Comparison of ENCODE assay signal across 9 mouse cellular contexts in the genomic region with DNA sequence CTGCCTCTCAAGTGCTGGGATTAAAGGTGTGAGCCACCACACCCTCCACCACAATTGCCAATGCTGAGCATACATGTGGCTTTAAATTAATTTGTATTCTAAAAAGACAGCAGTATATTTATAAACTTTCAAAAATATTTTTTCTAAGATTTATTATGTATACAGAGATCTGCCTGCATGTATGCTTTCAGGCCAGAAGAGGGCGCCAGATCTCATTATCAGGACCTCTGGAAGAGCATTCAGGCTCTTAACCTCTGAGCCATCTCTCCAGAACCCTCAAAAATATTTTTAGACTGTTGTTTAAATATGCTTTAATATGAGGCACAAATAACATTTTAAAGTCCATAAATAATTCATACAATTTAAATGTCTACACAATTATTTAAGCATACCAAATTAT. TPM values are rescaled to one million over a fixed set of nuclear protein-coding genes. Genes with fewer than 3 reads are reported as not detected.
A peak's percentile ranks its signal among the peaks of the same experiment; 100 is the strongest.
DNase-seq lines count a peak whose midpoint lies in the region; ATAC-seq lines count a peak whose summit lies in the region.
"Had no signal": no experiment of that assay in that cellular context is flagged by ENCODE, and none has a peak within 500 bp of the region (broad histone marks: within the 10 kb centered on the region; RNA-seq: fewer than 3 reads in every experiment).

No protein-coding gene starts in this region.

- DNase-seq in adrenal gland, postnatal 14 days: peak; percentile 29
- DNase-seq in adrenal gland, adult 8-10 months: no peak
- peak; percentile 0 for DNase-seq in kidney, adult 9 months
- DNase-seq in kidney, adult 11 months: no peak
- peak; percentile 34 for DNase-seq in 416B (ENCODE audit: low read depth)
- DNase-seq in embryo, embryonic 10.5 days (ENCODE audit: low spot score): peak; percentile 34
- DNase-seq in gastrocnemius, postnatal 25 days: no peak
- DNase-seq: layer of hippocampus, adult 9-11 months had no signal

- ATAC-seq in megakaryocyte progenitor cell, adult 5-6 weeks (replicated peaks; ENCODE audit: poor library complexity): no peak

RNA-seq across cellular contexts. Expression of a gene that starts 4.7 kb away (rescaled TPM):
- not detected in 2 replicates for total RNA-seq in adrenal gland, postnatal 14 days (2021)
- not detected for total RNA-seq in adrenal gland, adult 8-10 months (2022)
- not detected in 2 replicates for total RNA-seq in megakaryocyte progenitor cell, adult 5-6 weeks (2015)
- not detected in 2 replicates for total RNA-seq in megakaryocyte progenitor cell, adult 5-6 weeks (2017)
- not detected for total RNA-seq in gastrocnemius, postnatal 25 days (2021)

RNA-seq across cellular contexts. Expression of a gene that starts 18.6 kb away (rescaled TPM):
- not detected in 2 replicates for total RNA-seq in adrenal gland, postnatal 14 days (2021)
- under 1 TPM in 2 of 4 experiments, not detected in 2; 0.46 to 0.52 TPM for total RNA-seq in adrenal gland, adult 8-10 months (2022)
- total RNA-seq in megakaryocyte progenitor cell, adult 5-6 weeks (2015): not detected in 2 replicates
- not detected in 2 replicates for total RNA-seq in megakaryocyte progenitor cell, adult 5-6 weeks (2017)
- total RNA-seq in gastrocnemius, postnatal 25 days (2021): not detected

RNA-seq across cellular contexts. Expression of a gene that starts 23.4 kb away (rescaled TPM):
- not detected in 2 replicates for total RNA-seq in adrenal gland, postnatal 14 days (2021)
- total RNA-seq in adrenal gland, adult 8-10 months (2022): not detected
- not detected in 2 replicates for total RNA-seq in megakaryocyte progenitor cell, adult 5-6 weeks (2015)
- not detected in 2 replicates for total RNA-seq in megakaryocyte progenitor cell, adult 5-6 weeks (2017)
- total RNA-seq in gastrocnemius, postnatal 25 days (2021): not detected

RNA-seq across cellular contexts. Expression of a gene that starts 42.9 kb away (rescaled TPM):
- total RNA-seq in adrenal gland, postnatal 14 days (2021): not detected in 2 replicates
- total RNA-seq in adrenal gland, adult 8-10 months (2022): not detected
- not detected in 2 replicates for total RNA-seq in megakaryocyte progenitor cell, adult 5-6 weeks (2015)
- not detected in 2 replicates for total RNA-seq in megakaryocyte progenitor cell, adult 5-6 weeks (2017)
- total RNA-seq in gastrocnemius, postnatal 25 days (2021): not detected

RNA-seq across cellular contexts. Expression of a gene that starts 49.2 kb away (rescaled TPM):
- not detected in 2 replicates for total RNA-seq in adrenal gland, postnatal 14 days (2021)
- total RNA-seq in adrenal gland, adult 8-10 months (2022): not detected
- not detected in 2 replicates for total RNA-seq in megakaryocyte progenitor cell, adult 5-6 weeks (2015)
- not detected in 2 replicates for total RNA-seq in megakaryocyte progenitor cell, adult 5-6 weeks (2017)
- total RNA-seq in gastrocnemius, postnatal 25 days (2021): not detected

Comparison
In these comparisons a context has a peak if more than half of its experiments do, and no peak if none do; other contexts are left out.
1. DNase-seq: peak in adrenal gland, postnatal 14 days (single experiment), kidney, adult 9 months (single experiment), 416B (single experiment) and embryo, embryonic 10.5 days (single experiment); none in adrenal gland, adult 8-10 months (single experiment), kidney, adult 11 months (single experiment) and gastrocnemius, postnatal 25 days (single experiment).